Mouse (Mus musculus) retina, postnatal 7 days (tissue): ENCODE data around the gene Dscam.

Experiments used
- DNase-seq: peaks from one replicate; pipeline ENCODE4 v3.0.0-alpha.2; 2012; ENCODE audit warnings: low read depth, low spot score

The Dscam gene

GRCm38 (mm10) chr16:96563350-96564257 is 606.9 kb downstream of the Dscam start:
- no peak for DNase-seq

- no peak for DNase-seq
Measured at GRCm38 (mm10) chr16:96559796-96560195, 610.8 kb downstream of the Dscam start.

DNA sequence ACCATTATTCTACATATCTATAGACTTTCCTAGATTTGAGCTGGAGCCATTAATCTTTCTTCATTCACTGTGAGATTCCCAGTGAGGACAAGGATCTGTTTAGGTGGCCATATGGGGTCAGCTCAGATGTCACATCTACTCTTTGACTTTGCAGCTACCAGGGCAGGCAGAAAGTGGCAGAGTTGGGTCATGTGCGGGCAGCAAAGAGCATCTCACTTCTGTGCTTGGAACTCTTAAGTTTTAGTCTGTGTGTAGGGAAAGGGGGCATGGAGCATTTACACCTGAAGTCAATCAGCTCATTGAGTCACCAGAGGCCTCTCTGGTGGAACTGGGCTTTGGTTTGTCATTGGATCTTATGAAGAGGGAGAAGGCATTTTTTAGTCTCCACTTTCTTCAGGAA is 612.2 kb downstream of the Dscam start:
- no peak for DNase-seq

- DNase-seq, result no peak
Measured at GRCm38 (mm10) chr16:96556621-96557020, 613.9 kb downstream of the Dscam start.

GRCm38 (mm10) chr16:96555412-96555811 is 615.1 kb downstream of the Dscam start:
- no peak for DNase-seq

- no peak for DNase-seq
Measured at GRCm38 (mm10) chr16:96552680-96553079, 617.9 kb downstream of the Dscam start.

- no peak for DNase-seq
Measured at GRCm38 (mm10) chr16:96541056-96541455, 629.5 kb downstream of the Dscam start.
